Mouse (Mus musculus): ENCODE measurements around the gene Rab38.

- TF ChIP-seq NANOG (IDR thresholded peaks at IDR 0.05; ENCODE audit: borderline replicate concordance, low read length) (no peak), CTCF (conservative IDR thresholded peaks at IDR 0.05; ENCODE audit: low read length) (no peak)
Measured at GRCm38 (mm10) chr7:88536743-88537142, 106.7 kb downstream of the Rab38 start.

All from E14TG2a.4 (cell line).